Mouse (Mus musculus) thymus, postnatal 0 days (tissue): ENCODE results near the gene Arsj. TPM values are rescaled to one million over a fixed set of nuclear protein-coding genes. Genes with fewer than 3 reads are reported as not detected.
A peak's percentile ranks its signal among the peaks of the same experiment; 100 is the strongest.

Experiments
- DNase-seq: peaks from one replicate; pipeline ENCODE4 v3.0.0-alpha.2; 2015; ENCODE audit warnings: low spot score
- polyA plus RNA-seq: library from polyadenylated mRNA; unstranded; fragments of >200 nt; fragmentation: Nextera tagmentation; extraction: Ambion mirVana; gene quantifications from 2 replicates; pipeline ENCODE4 v1.2.1, GENCODE M21; 2015

The Arsj gene
- polyA plus RNA-seq, 1 experiment from 2014 or later: 0.26 TPM

- DNase-seq: no peak
These were observed 37.2 kb downstream of the Arsj start for GRCm38 (mm10) chr3:126400726-126401125.

- DNase-seq: peak; percentile 55
These were observed 39.4 kb downstream of the Arsj start for GRCm38 (mm10) chr3:126402836-126403235.

GRCm38 (mm10) chr3:126404199-126404598 is 40.7 kb downstream of the Arsj start:
- no peak for DNase-seq

GRCm38 (mm10) chr3:126430524-126431064 is 67.1 kb downstream of the Arsj start:
- DNase-seq: no peak

- DNase-seq: no peak
These were observed 75.8 kb downstream of the Arsj start for GRCm38 (mm10) chr3:126439331-126439730.

- DNase-seq: no peak
These were observed 85.6 kb downstream of the Arsj start for GRCm38 (mm10) chr3:126449058-126449457.

- DNase-seq: no peak
These were observed 86.0 kb downstream of the Arsj start for GRCm38 (mm10) chr3:126449515-126449914.

- no peak for DNase-seq
These were observed 92.5 kb downstream of the Arsj start for GRCm38 (mm10) chr3:126455787-126456482.

GRCm38 (mm10) chr3:126463119-126463815 is 99.8 kb downstream of the Arsj start:
- no peak for DNase-seq

GRCm38 (mm10) chr3:126464262-126464661 is 100.8 kb downstream of the Arsj start:
- DNase-seq: no peak

Other genes with a start within 250 kb of the Arsj start
- 30.5 and 39.5 TPM in 2 replicates for gene Camk2d, start 232.6 kb downstream of the Arsj start, polyA plus RNA-seq